Mouse (Mus musculus) liver, embryonic 14.5 days (tissue): ENCODE data around the gene Mad2l1bp. TPM values are rescaled to one million over a fixed set of nuclear protein-coding genes. Genes with fewer than 3 reads are reported as not detected.

Experiments
- ATAC-seq: fragments of 200-750 bp; cut with Nextera tagmentation; 2 replicates; pipeline ENCODE4 v1.8.0; 2017; ENCODE audit warnings: moderate number of reproducible peaks, mild to moderate bottlenecking, moderate library complexity; ENCODE audit not compliant: insufficient read depth
- DNase-seq, 3 experiments: peaks; one replicate each; pipeline ENCODE4 v3.0.0-alpha.2; 2012 to 2013; ENCODE audit warnings: low read depth in 3 of 3, low spot score in 3 of 3
- H3K27ac ChIP-seq: fragments of 300-500 bp; sonication (generic); 2 replicates; pipeline ENCODE4 v1.5.1; 2014; ENCODE audit warnings: moderate library complexity, mild to moderate bottlenecking, control low read depth, inconsistent platforms
- H3K27me3 ChIP-seq: fragments of 300-500 bp; sonication (generic); 2 replicates; pipeline ENCODE4 v1.6.1; 2014; ENCODE audit warnings: mild to moderate bottlenecking, low read length, moderate library complexity; ENCODE audit not compliant: control insufficient read depth, insufficient read depth
- H3K36me3 ChIP-seq: fragments of 300-500 bp; sonication (generic); replicated peaks from 2 replicates; pipeline ENCODE4 v1.6.1; 2014; ENCODE audit warnings: low read depth; ENCODE audit not compliant: control insufficient read depth, insufficient read depth
- H3K4me1 ChIP-seq, 2 experiments: fragments of 200-500 bp in 1 of 2; fragments of 300-500 bp in 1 of 2; sonication (generic) in 1 of 2; replicated peaks; 2 replicates each; pipeline ENCODE4 v1.6.1; 2012 to 2014; ENCODE audit warnings: antibody characterized with exemption in 1 of 2, inconsistent platforms in 1 of 2, low read length in 1 of 2; ENCODE audit not compliant: control insufficient read depth in 2 of 2, insufficient read depth in 2 of 2
- H3K4me2 ChIP-seq: fragments of 300-500 bp; sonication (generic); 2 replicates; pipeline ENCODE4 v1.6.1; 2014; ENCODE audit warnings: low read depth, mild to moderate bottlenecking, control low read depth, moderate library complexity
- H3K4me3 ChIP-seq, 2 experiments: fragments of 200-500 bp in 1 of 2; fragments of 300-500 bp in 1 of 2; sonication (generic) in 1 of 2; 2 replicates each; pipeline ENCODE4 v1.5.1; 2012 to 2014; ENCODE audit warnings: low read depth in 2 of 2, low read length in 2 of 2, mild to moderate bottlenecking in 2 of 2, control low read depth in 1 of 2, inconsistent platforms in 1 of 2, moderate library complexity in 1 of 2; ENCODE audit not compliant: insufficient read depth in 1 of 2
- H3K9ac ChIP-seq: fragments of 300-500 bp; sonication (generic); replicated peaks from 2 replicates; pipeline ENCODE4 v1.6.1; 2014; ENCODE audit warnings: mild to moderate bottlenecking, control low read depth, moderate library complexity
- H3K9me3 ChIP-seq: fragments of 300-500 bp; sonication (generic); 2 replicates; pipeline ENCODE4 v1.6.1; 2016; ENCODE audit warnings: low read length, mixed read lengths; ENCODE audit not compliant: control insufficient read depth
- CTCF ChIP-seq: IDR thresholded peaks from 2 replicates; pipeline ENCODE4 v1.5.1; 2016; ENCODE audit warnings: antibody characterized with exemption, low read depth, control low read depth
- EP300 ChIP-seq: IDR thresholded peaks from 2 replicates; pipeline ENCODE4 v1.6.1; 2016; ENCODE audit warnings: antibody characterized with exemption, low read depth
- WGBS: fragments of 180-500 bp; shearing (Covaris S2); extraction: QIAGEN DNeasy Blood & Tissue Kit; methylation state at CpG from one replicate; pipeline ENCODE4 v1.1.7; 2014; ENCODE audit not compliant: insufficient replicate concordance; 5-methylcytosine and 5-hydroxymethylcytosine counted together
- polyA plus RNA-seq, 2 experiments: library from polyadenylated mRNA; depleted of rRNA in 1 of 2; stranded (reverse) in 1 of 2; unstranded in 1 of 2; fragments of >200 nt; fragmentation: Nextera tagmentation in 1 of 2; extraction: Ambion mirVana in 1 of 2; gene quantifications; 2 replicates each; pipeline versions ENCODE4 v1.2.1 to v1.2.3; 2012 to 2014

Mad2l1bp gene
- polyA plus RNA-seq, 2 experiments: 25.6 to 37.2 TPM

GRCm38 (mm10) chr17:46143578-46144423, 9.6 kb downstream of the Mad2l1bp start, which contains the start of gene Rsph9:
Rsph9 (minus strand) TSS chr17:46144216.
- H3K9me3 ChIP-seq: no peaks in the 10 kb centered on the region
- H3K9ac ChIP-seq: peak within 1 kb of the TSS; percentile 56
- peak within 1 kb of the TSS; percentile 35 to 46 for H3K4me3 ChIP-seq
- H3K36me3 ChIP-seq: peaks cover 39% of the 10 kb centered on the region
- peak within 1 kb of the TSS; percentile 64 for H3K4me2 ChIP-seq
- H3K27ac ChIP-seq: peak within 1 kb of the TSS; percentile 30
- ATAC-seq (peak; percentile 92), DNase-seq (peak; percentile 69 to 78 (median 72))
- WGBS: 8% methylated on average over 37 of the region's 37 CpGs
- TF ChIP-seq EP300: no peak
- 0 out of 2 replicates have a peak, but pooled peaks have one; percentile 13 for TF ChIP-seq CTCF
- H3K4me1 ChIP-seq: peaks cover 14 to 22% of the 10 kb centered on the region in 2 experiments
- no peaks in the 10 kb centered on the region for H3K27me3 ChIP-seq

- Histone ChIP-seq H3K36me3 (peaks cover 2% of the 10 kb centered on the region; the same call in 1 of the 2 replicates), H3K4me3 (no peak overlapping the region), H3K9ac (no peak overlapping the region), H3K27me3 (no peaks in the 10 kb centered on the region), H3K4me1 (peaks cover 17 to 25% of the 10 kb centered on the region in 2 experiments), H3K4me2 (no peak overlapping the region), H3K27ac (no peak overlapping the region), H3K9me3 (no peaks in the 10 kb centered on the region)
- ATAC-seq (no peak), DNase-seq (no peak)
- TF ChIP-seq EP300 (no peak), CTCF (no peak)
- WGBS: 63% methylated on average over 3 of the region's 3 CpGs
Observed at GRCm38 (mm10) chr17:46139872-46140271, 13.5 kb downstream of the Mad2l1bp start.

- peaks cover 10 to 15% of the 10 kb centered on the region in 2 experiments for H3K4me1 ChIP-seq
- DNase-seq (peak in 2 of 3 experiments; percentile 42 to 72), ATAC-seq (peak; percentile 61; the same call in 1 of the 2 replicates)
- H3K27me3 ChIP-seq: no peaks in the 10 kb centered on the region
- H3K27ac ChIP-seq: no peak overlapping the region
- no peak for TF ChIP-seq CTCF
- no peak for TF ChIP-seq EP300
- H3K9ac ChIP-seq: no peak overlapping the region; the same call in 1 of the 2 replicates
- WGBS: 19% methylated on average over 8 of the region's 8 CpGs
- no peaks in the 10 kb centered on the region for H3K36me3 ChIP-seq
- H3K4me2 ChIP-seq: no peak overlapping the region
- H3K4me3 ChIP-seq: no peak overlapping the region
- no peaks in the 10 kb centered on the region for H3K9me3 ChIP-seq
Observed at GRCm38 (mm10) chr17:46138563-46139236, 14.7 kb downstream of the Mad2l1bp start.

- WGBS: 36% methylated on average over 8 of the region's 8 CpGs
- no peak for TF ChIP-seq EP300
- TF ChIP-seq CTCF: no peak
- Histone ChIP-seq H3K4me2 (no peak overlapping the region), H3K9me3 (no peaks in the 10 kb centered on the region), H3K27me3 (no peaks in the 10 kb centered on the region), H3K27ac (no peak overlapping the region), H3K36me3 (peaks cover 5% of the 10 kb centered on the region), H3K9ac (no peak overlapping the region), H3K4me1 (0 out of 4 replicates have a peak, but pooled peaks cover 0 to 4% of the 10 kb centered on the region in 2 experiments), H3K4me3 (no peak overlapping the region)
- no peak for DNase-seq
- ATAC-seq: peak; percentile 34; the same call in 1 of the 2 replicates
Observed at GRCm38 (mm10) chr17:46132862-46133261, 20.5 kb downstream of the Mad2l1bp start.
